Mouse (Mus musculus): ENCODE results near the gene Dagla.

- TF ChIP-seq POLR2A (IDR thresholded peaks at IDR 0.05; ENCODE audit: low read depth, low read length) = no peak
- TF ChIP-seq CTCF (IDR thresholded peaks at IDR 0.05; ENCODE audit: extremely low read depth, insufficient read length, insufficient replicate concordance, low read depth, low read length) = no peak
These were observed 73.7 kb downstream of the Dagla start for GRCm38 (mm10) chr19:10231016-10231415.

Data from small intestine, adult 2 months (tissue).